Comparison of ENCODE assay signal across 11 mouse cellular contexts in genomic region chr4:69754567-69754966, GRCm38 (mm10).
A peak's percentile ranks its signal among the peaks of the same experiment; 100 is the strongest.
DNase-seq lines count a peak whose midpoint lies in the region; ATAC-seq and TF ChIP-seq lines count a peak whose summit lies in the region.
"Had no signal": no experiment of that assay in that cellular context is flagged by ENCODE, and none has a peak within 500 bp of the region (broad histone marks: within the 10 kb centered on the region; RNA-seq: fewer than 3 reads in every experiment).

No protein-coding gene starts in this region.

- intact Hi-C loops in left cerebral cortex, postnatal 36 days (cut with DNase I) = loop anchor here (5.0 kb wide), 1 partner anchor 412 kb away; no protein-coding TSS in a partner anchor

- no peak for ATAC-seq in kidney, embryonic 14.5 days (ENCODE audit: low FRiP score, low TSS enrichment)
- ATAC-seq in lung, embryonic 14.5 days (ENCODE audit: insufficient read depth) = no peak

- H3K36me3 ChIP-seq in kidney, embryonic 14.5 days (ENCODE audit: control insufficient read depth, insufficient read depth, low read length) = no peaks in the 10 kb centered on the region
- no peaks in the 10 kb centered on the region for H3K36me3 ChIP-seq in MEL (ENCODE audit: control insufficient read depth in 1 of 2, insufficient read depth in 2 of 2, low read length in 2 of 2)
- no peaks in the 10 kb centered on the region for H3K36me3 ChIP-seq in lung, embryonic 14.5 days (ENCODE audit: insufficient read depth)
- H3K36me3 ChIP-seq: heart, embryonic 13.5 days had no signal

- H3K4me1 ChIP-seq in kidney, embryonic 14.5 days (ENCODE audit: control insufficient read depth, insufficient read depth, low read length) = no peaks in the 10 kb centered on the region
- H3K4me1 ChIP-seq in MEL (ENCODE audit: control insufficient read depth in 1 of 2, insufficient read depth in 2 of 2, low read length in 2 of 2) = no peaks in the 10 kb centered on the region
- no peaks in the 10 kb centered on the region for H3K4me1 ChIP-seq in lung, embryonic 14.5 days (ENCODE audit: insufficient read depth)
- H3K4me1 ChIP-seq: heart, embryonic 13.5 days had no signal

- TF ChIP-seq POLR2A in MEL (IDR thresholded peaks at IDR 0.05; ENCODE audit: control insufficient read depth in 1 of 2, insufficient read depth in 1 of 2, low read depth in 1 of 2, low read length in 2 of 2, poor library complexity in 1 of 2) = no peak

- H3K27me3 ChIP-seq in kidney, embryonic 14.5 days (ENCODE audit: control insufficient read depth, insufficient read depth, low read length) = no peaks in the 10 kb centered on the region
- H3K27me3 ChIP-seq in MEL (ENCODE audit: control insufficient read depth in 1 of 2, insufficient read depth in 2 of 2, low read length in 2 of 2) = no peaks in the 10 kb centered on the region
- H3K27me3 ChIP-seq in lung, embryonic 14.5 days (ENCODE audit: insufficient read depth, low read length) = no peaks in the 10 kb centered on the region
- H3K27me3 ChIP-seq: heart, embryonic 13.5 days had no signal

- H3K4me2 ChIP-seq in kidney, embryonic 14.5 days (replicated peaks; ENCODE audit: low read depth, low read length) = no peak overlapping the region
- H3K4me2 ChIP-seq in lung, embryonic 14.5 days = no peak overlapping the region
- H3K4me2 ChIP-seq: heart, embryonic 13.5 days had no signal

- no peaks in the 10 kb centered on the region for H3K9me3 ChIP-seq in kidney, embryonic 14.5 days (ENCODE audit: control insufficient read depth, low read length)
- H3K9me3 ChIP-seq in MEL (replicated peaks; ENCODE audit: insufficient read depth, low read length) = no peaks in the 10 kb centered on the region
- no peaks in the 10 kb centered on the region for H3K9me3 ChIP-seq in lung, embryonic 14.5 days (ENCODE audit: low read depth, low read length)
- H3K9me3 ChIP-seq: heart, embryonic 13.5 days had no signal

- H3K9ac ChIP-seq in kidney, embryonic 14.5 days (ENCODE audit: low read depth, low read length) = no peak overlapping the region
- H3K9ac ChIP-seq in MEL (ENCODE audit: control insufficient read depth, low read depth, low read length, poor library complexity, severe bottlenecking) = no peak overlapping the region
- no peak overlapping the region for H3K9ac ChIP-seq in lung, embryonic 14.5 days
- H3K9ac ChIP-seq: heart, embryonic 13.5 days had no signal

- peak; percentile 1 for TF ChIP-seq RAD21 in MEL (IDR thresholded peaks at IDR 0.05; ENCODE audit: low read depth, low read length)

- peak in 2 of 3 experiments; percentile 7 to 15; a peak in 1 of 6 replicates for TF ChIP-seq CTCF in MEL (IDR thresholded peaks at IDR 0.05 in 2 of 3, conservative IDR thresholded peaks at IDR 0.05 in 1 of 3; ENCODE audit: control insufficient read depth in 1 of 3, insufficient read depth in 1 of 3, low read depth in 2 of 3, low read length in 3 of 3, poor library complexity in 1 of 3, severe bottlenecking in 1 of 3)
- peak; percentile 54 for TF ChIP-seq CTCF in lung, embryonic 14.5 days (IDR thresholded peaks at IDR 0.05; ENCODE audit: low read depth)

- WGBS in kidney, embryonic 14.5 days = 62% methylated on average over 2 of the region's 2 CpGs
- 70% methylated on average over 2 of the region's 2 CpGs for WGBS in lung, embryonic 14.5 days

- DNase-seq in embryo, embryonic 10 days (ENCODE audit: low spot score) = peak; percentile 30
- no peak for DNase-seq in embryo, embryonic 9.5 days (ENCODE audit: extremely low spot score)
- peak; percentile 10 for DNase-seq in kidney, postnatal 10 days
- DNase-seq in MEL (ENCODE audit: low read depth, low spot score) = no peak
- DNase-seq in lung, embryonic 14.5 days = peak; percentile 54
- no peak for DNase-seq in left cerebral cortex, postnatal 36 days (ENCODE audit: low spot score in 2 of 2)
- no peak for DNase-seq in spleen, postnatal 10 days (ENCODE audit: low spot score in 2 of 2)
- DNase-seq: kidney, adult 2 months; thymus, adult 2 months had no signal

- H3K4me3 ChIP-seq in kidney, embryonic 14.5 days (ENCODE audit: low read length) = no peak overlapping the region
- no peak overlapping the region for H3K4me3 ChIP-seq in MEL (ENCODE audit: control insufficient read depth in 1 of 2, insufficient read depth in 1 of 2, low read depth in 2 of 2, low read length in 2 of 2)
- H3K4me3 ChIP-seq in lung, embryonic 14.5 days (ENCODE audit: low read depth, low read length) = no peak overlapping the region
- H3K4me3 ChIP-seq: heart, embryonic 13.5 days had no signal

- no peak for TF ChIP-seq EP300 in MEL (IDR thresholded peaks at IDR 0.05; ENCODE audit: low read depth in 1 of 2, low read length in 2 of 2)

- H3K79me2 ChIP-seq in MEL (ENCODE audit: control insufficient read depth, insufficient read depth, low read length, poor library complexity) = no peaks in the 10 kb centered on the region

- no peak overlapping the region for H3K27ac ChIP-seq in kidney, embryonic 14.5 days (ENCODE audit: low read depth, low read length)
- H3K27ac ChIP-seq in MEL (ENCODE audit: control insufficient read depth, low read depth, low read length) = no peak overlapping the region
- H3K27ac ChIP-seq in lung, embryonic 14.5 days (ENCODE audit: low read depth) = no peak overlapping the region
- H3K27ac ChIP-seq: heart, embryonic 13.5 days had no signal

TF ChIP-seq in MEL, 35 proteins besides CTCF, POLR2A, EP300 and RAD21:
- TF ChIP-seq NRF1 (IDR thresholded peaks at IDR 0.05; ENCODE audit: insufficient read depth, low read depth, low read length, poor library complexity, severe bottlenecking) = no peak
- TF ChIP-seq ZKSCAN1 (IDR thresholded peaks at IDR 0.05; ENCODE audit: low read depth, low read length) = no peak
- no peak for TF ChIP-seq MYC (IDR thresholded peaks at IDR 0.05; ENCODE audit: low read depth, low read length)
- TF ChIP-seq MYB (IDR thresholded peaks at IDR 0.05; ENCODE audit: low read depth, low read length) = no peak
- no peak for TF ChIP-seq JUND (IDR thresholded peaks at IDR 0.05; ENCODE audit: low read depth, low read length)
- TF ChIP-seq SMC3 (IDR thresholded peaks at IDR 0.05; ENCODE audit: low read depth, low read length) = no peak
- TF ChIP-seq E2F4 (IDR thresholded peaks at IDR 0.05; ENCODE audit: borderline replicate concordance, low read depth, low read length) = no peak
- TF ChIP-seq KAT2A (conservative IDR thresholded peaks at IDR 0.05; ENCODE audit: low read depth, low read length) = no peak
- no peak for TF ChIP-seq CHD2 (IDR thresholded peaks at IDR 0.05; ENCODE audit: low read length)
- no peak for TF ChIP-seq MAZ (IDR thresholded peaks at IDR 0.05; ENCODE audit: low read depth, low read length)
- no peak for TF ChIP-seq UBTF (IDR thresholded peaks at IDR 0.05; ENCODE audit: borderline replicate concordance, insufficient read depth, low read depth, low read length)
- no peak for TF ChIP-seq ZMIZ1 (IDR thresholded peaks at IDR 0.05; ENCODE audit: low read depth, low read length)
- TF ChIP-seq MXI1 (IDR thresholded peaks at IDR 0.05; ENCODE audit: low read depth, low read length) = no peak
- TF ChIP-seq CHD1 (IDR thresholded peaks at IDR 0.05; ENCODE audit: low read depth, low read length) = no peak
- no peak for TF ChIP-seq GABPA (IDR thresholded peaks at IDR 0.05; ENCODE audit: low read depth, low read length)

Comparison
In these comparisons a context has a peak if more than half of its experiments do, and no peak if none do; other contexts are left out.
1. DNase-seq: peak in embryo, embryonic 10 days (single experiment), kidney, postnatal 10 days (single experiment) and lung, embryonic 14.5 days (single experiment); none in embryo, embryonic 9.5 days (single experiment), MEL (single experiment), left cerebral cortex, postnatal 36 days (0 of 2) and spleen, postnatal 10 days (0 of 2).